Mouse (Mus musculus) heart, embryonic 10.5 days (tissue): ENCODE results near the gene Ston2. TPM values are rescaled to one million over a fixed set of nuclear protein-coding genes. Genes with fewer than 3 reads are reported as not detected.

ENCODE experiments used
- DNase-seq: peaks from one replicate; pipeline ENCODE4 v3.0.0-alpha.2; 2017; ENCODE audit warnings: low spot score
- H3K27ac ChIP-seq: fragments of 300-500 bp; sonication (generic); 2 replicates; pipeline ENCODE4 v1.5.1; 2016; ENCODE audit warnings: mild to moderate bottlenecking
- H3K27me3 ChIP-seq: fragments of 300-500 bp; sonication (generic); 2 replicates; pipeline ENCODE4 v1.6.1; 2016; ENCODE audit warnings: mild to moderate bottlenecking; ENCODE audit not compliant: poor library complexity, insufficient read depth, severe bottlenecking
- H3K36me3 ChIP-seq: fragments of 300-500 bp; sonication (generic); 2 replicates; pipeline ENCODE4 v1.6.1; 2016; ENCODE audit warnings: mild to moderate bottlenecking, moderate library complexity
- H3K4me1 ChIP-seq: fragments of 300-500 bp; sonication (generic); 2 replicates; pipeline ENCODE4 v1.6.1; 2016; ENCODE audit warnings: mild to moderate bottlenecking
- H3K4me3 ChIP-seq: fragments of 300-500 bp; sonication (generic); 2 replicates; pipeline ENCODE4 v1.5.1; 2016; ENCODE audit warnings: mild to moderate bottlenecking, moderate library complexity
- H3K9me3 ChIP-seq: fragments of 300-500 bp; sonication (generic); 2 replicates; pipeline ENCODE4 v1.6.1; 2016; ENCODE audit warnings: mild to moderate bottlenecking, moderate library complexity
- WGBS: fragments of 180-500 bp; shearing (Covaris S2); methylation state at CpG from one replicate; pipeline ENCODE4 v1.1.7; 2016; 5-methylcytosine and 5-hydroxymethylcytosine counted together
- polyA plus RNA-seq: library from polyadenylated mRNA; unstranded; fragments of >200 nt; fragmentation: Nextera tagmentation; extraction: Ambion mirVana; gene quantifications from 2 replicates; pipeline ENCODE4 v1.2.1, GENCODE M21; 2016

The Ston2 gene
- polyA plus RNA-seq, 1 experiment from 2014 or later, result 8.6 TPM

- Histone ChIP-seq H3K9me3 (no peaks in the 10 kb centered on the region), H3K4me1 (peaks cover 20% of the 10 kb centered on the region; the same call in 1 of the 2 replicates), H3K36me3 (no peaks in the 10 kb centered on the region), H3K27ac (no peak overlapping the region), H3K27me3 (no peaks in the 10 kb centered on the region), H3K4me3 (no peak overlapping the region)
- DNase-seq, result no peak
- WGBS, result 89% methylated on average over 4 of the region's 4 CpGs
Observed at GRCm38 (mm10) chr12:91707807-91708206, 80.4 kb downstream of the Ston2 start.

GRCm38 (mm10) chr12:91703533-91703932 lies 84.7 kb downstream of the Ston2 start:
- Histone ChIP-seq H3K27ac (no peak overlapping the region), H3K9me3 (no peaks in the 10 kb centered on the region), H3K36me3 (no peaks in the 10 kb centered on the region), H3K4me3 (no peak overlapping the region), H3K4me1 (peaks cover 12% of the 10 kb centered on the region; the same call in 1 of the 2 replicates), H3K27me3 (no peaks in the 10 kb centered on the region)
- DNase-seq, result no peak
- WGBS, result 47% methylated on average over 5 of the region's 5 CpGs

GRCm38 (mm10) chr12:91702829-91703228 lies 85.4 kb downstream of the Ston2 start:
- 86% methylated on average over 5 of the region's 5 CpGs for WGBS
- H3K27me3 ChIP-seq, result no peaks in the 10 kb centered on the region
- H3K36me3 ChIP-seq, result no peaks in the 10 kb centered on the region
- DNase-seq, result no peak
- H3K27ac ChIP-seq, result no peak overlapping the region
- no peaks in the 10 kb centered on the region for H3K9me3 ChIP-seq
- peaks cover 12% of the 10 kb centered on the region; the same call in 1 of the 2 replicates for H3K4me1 ChIP-seq
- H3K4me3 ChIP-seq, result no peak overlapping the region

GRCm38 (mm10) chr12:91699451-91700141 lies 88.6 kb downstream of the Ston2 start:
- H3K36me3 ChIP-seq, result no peaks in the 10 kb centered on the region
- H3K4me3 ChIP-seq, result no peak overlapping the region
- WGBS, result 81% methylated on average over 7 of the region's 7 CpGs
- peaks cover 6% of the 10 kb centered on the region; the same call in 1 of the 2 replicates for H3K4me1 ChIP-seq
- H3K9me3 ChIP-seq, result no peaks in the 10 kb centered on the region
- no peak for DNase-seq
- no peak overlapping the region for H3K27ac ChIP-seq
- no peaks in the 10 kb centered on the region for H3K27me3 ChIP-seq

- DNase-seq, result no peak
- H3K27ac ChIP-seq, result no peak overlapping the region
- no peaks in the 10 kb centered on the region for H3K4me1 ChIP-seq
- 95% methylated on average over 4 of the region's 4 CpGs for WGBS
- no peaks in the 10 kb centered on the region for H3K27me3 ChIP-seq
- no peak overlapping the region for H3K4me3 ChIP-seq
- no peaks in the 10 kb centered on the region for H3K9me3 ChIP-seq
- no peaks in the 10 kb centered on the region for H3K36me3 ChIP-seq
Observed at GRCm38 (mm10) chr12:91696231-91696630, 92.0 kb downstream of the Ston2 start.

- no peak for DNase-seq
- Histone ChIP-seq H3K4me3 (no peak overlapping the region), H3K27me3 (no peaks in the 10 kb centered on the region), H3K27ac (no peak overlapping the region), H3K9me3 (no peaks in the 10 kb centered on the region), H3K4me1 (no peaks in the 10 kb centered on the region), H3K36me3 (no peaks in the 10 kb centered on the region)
- 79% methylated on average over 4 of the region's 4 CpGs for WGBS
Observed at GRCm38 (mm10) chr12:91695761-91696160, 92.4 kb downstream of the Ston2 start.

- no peak for DNase-seq
- H3K4me3 ChIP-seq, result no peak overlapping the region
- no peaks in the 10 kb centered on the region for H3K27me3 ChIP-seq
- H3K36me3 ChIP-seq, result no peaks in the 10 kb centered on the region
- H3K4me1 ChIP-seq, result no peaks in the 10 kb centered on the region
- H3K9me3 ChIP-seq, result no peaks in the 10 kb centered on the region
- 80% methylated on average over 4 of the region's 4 CpGs for WGBS
- no peak overlapping the region for H3K27ac ChIP-seq
Observed at GRCm38 (mm10) chr12:91694748-91695147, 93.4 kb downstream of the Ston2 start.

- DNase-seq, result no peak
- Histone ChIP-seq H3K27ac (no peak overlapping the region), H3K4me3 (no peak overlapping the region), H3K9me3 (no peaks in the 10 kb centered on the region), H3K27me3 (no peaks in the 10 kb centered on the region), H3K4me1 (no peaks in the 10 kb centered on the region), H3K36me3 (no peaks in the 10 kb centered on the region)
- WGBS, result 75% methylated on average over 7 of the region's 7 CpGs
Observed at GRCm38 (mm10) chr12:91693566-91693965, 94.6 kb downstream of the Ston2 start.

- H3K27ac ChIP-seq, result no peak overlapping the region
- no peak for DNase-seq
- no peaks in the 10 kb centered on the region for H3K36me3 ChIP-seq
- no peak overlapping the region for H3K4me3 ChIP-seq
- no peaks in the 10 kb centered on the region for H3K27me3 ChIP-seq
- WGBS, result 72% methylated on average over 3 of the region's 3 CpGs
- H3K9me3 ChIP-seq, result no peaks in the 10 kb centered on the region
- H3K4me1 ChIP-seq, result no peaks in the 10 kb centered on the region
Observed at GRCm38 (mm10) chr12:91692991-91693390, 95.2 kb downstream of the Ston2 start.

- H3K9me3 ChIP-seq, result no peaks in the 10 kb centered on the region
- 12% methylated on average over 13 of the region's 13 CpGs for WGBS
- peak overlapping the region; percentile 38 for H3K4me3 ChIP-seq
- H3K36me3 ChIP-seq, result no peaks in the 10 kb centered on the region
- H3K27me3 ChIP-seq, result peaks cover 6% of the 10 kb centered on the region; the same call in 1 of the 2 replicates
- no peak for DNase-seq
- H3K4me1 ChIP-seq, result peaks cover 38% of the 10 kb centered on the region
- H3K27ac ChIP-seq, result peak overlapping the region; percentile 22; the same call in 1 of the 2 replicates
Observed at GRCm38 (mm10) chr12:91685674-91686290, 102.4 kb downstream of the Ston2 start.

GRCm38 (mm10) chr12:91684840-91685415 lies 103.3 kb downstream of the Ston2 start:
- peaks cover 38% of the 10 kb centered on the region for H3K4me1 ChIP-seq
- WGBS, result 24% methylated on average over 11 of the region's 11 CpGs
- H3K27ac ChIP-seq, result peak overlapping the region; percentile 57
- H3K27me3 ChIP-seq, result peaks cover 6% of the 10 kb centered on the region; the same call in 1 of the 2 replicates
- no peaks in the 10 kb centered on the region for H3K36me3 ChIP-seq
- no peaks in the 10 kb centered on the region for H3K9me3 ChIP-seq
- no peak for DNase-seq
- peak overlapping the region; percentile 43 for H3K4me3 ChIP-seq

- DNase-seq, result no peak
- H3K36me3 ChIP-seq, result no peaks in the 10 kb centered on the region
- peaks cover 6% of the 10 kb centered on the region; the same call in 1 of the 2 replicates for H3K27me3 ChIP-seq
- peak overlapping the region; percentile 57 for H3K27ac ChIP-seq
- H3K4me3 ChIP-seq, result peak overlapping the region; percentile 43
- H3K4me1 ChIP-seq, result peaks cover 42% of the 10 kb centered on the region
- no peaks in the 10 kb centered on the region for H3K9me3 ChIP-seq
- 13% methylated on average over 15 of the region's 15 CpGs for WGBS
Observed at GRCm38 (mm10) chr12:91684101-91684839, 103.9 kb downstream of the Ston2 start.
